Mouse (Mus musculus) embryonic fibroblast, embryonic 13.5 days (primary cell): ENCODE data around the gene Fam163b.

Experiments
- CTCF ChIP-seq: IDR thresholded peaks from 2 replicates; pipeline ENCODE4 v1.5.1; 2011; ENCODE audit warnings: mild to moderate bottlenecking, control low read depth, low read length, moderate library complexity, borderline replicate concordance; ENCODE audit not compliant: insufficient read depth
- POLR2A ChIP-seq: IDR thresholded peaks from 2 replicates; pipeline ENCODE4 v1.6.1; 2011; ENCODE audit warnings: low read depth, mild to moderate bottlenecking, control low read depth, low read length, moderate library complexity

DNA sequence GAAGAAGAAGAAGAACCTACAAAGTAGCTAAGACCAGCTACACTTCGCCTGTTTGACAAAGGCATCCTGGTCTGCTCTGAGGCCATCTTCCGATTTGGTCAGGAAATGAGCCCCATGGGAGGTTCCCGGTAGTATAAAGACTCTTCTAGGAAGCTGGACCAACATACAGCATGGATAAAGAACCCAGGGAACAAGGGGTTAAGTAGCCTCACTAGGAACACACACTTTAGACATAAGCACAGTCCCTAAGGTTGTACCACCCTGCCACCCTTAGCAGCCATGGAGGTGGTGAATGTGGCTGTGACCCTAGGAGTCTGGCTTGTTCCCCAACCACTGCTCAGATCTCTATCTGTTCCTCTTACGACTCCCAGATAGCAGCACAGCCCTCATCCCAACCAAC, 3.9 kb downstream of the Fam163b start:
- TF ChIP-seq CTCF (no peak), POLR2A (no peak)
